Mouse (Mus musculus): ENCODE results near the gene Nid1.
"Not testable (repeated sequence)": the region's sequence is repeated elsewhere in the genome, so short reads cannot be mapped to it uniquely, and the experiment has no call there.

Nid1 gene

DNA sequence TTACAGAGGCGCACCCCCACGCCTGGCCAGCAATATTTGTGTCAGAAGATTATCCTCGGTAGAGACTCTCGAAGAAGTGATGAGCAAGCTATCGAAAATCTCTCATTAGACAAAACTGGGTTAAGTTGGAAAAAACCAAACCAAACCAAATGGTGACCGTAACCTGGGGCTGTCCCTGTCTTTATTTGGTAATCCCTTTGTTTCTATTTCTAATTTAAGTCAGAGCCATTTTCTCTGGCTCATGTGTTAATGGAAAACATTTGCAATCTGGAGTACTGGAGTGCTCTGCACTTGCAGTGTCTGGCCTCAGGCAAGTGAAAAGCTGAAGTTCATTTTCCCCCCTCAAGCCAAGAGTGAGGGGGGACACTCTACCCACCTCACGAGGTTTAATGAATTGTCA lies 16.9 kb downstream of the Nid1 start:
- CTCF ChIA-PET: not testable (repeated sequence)

DNA sequence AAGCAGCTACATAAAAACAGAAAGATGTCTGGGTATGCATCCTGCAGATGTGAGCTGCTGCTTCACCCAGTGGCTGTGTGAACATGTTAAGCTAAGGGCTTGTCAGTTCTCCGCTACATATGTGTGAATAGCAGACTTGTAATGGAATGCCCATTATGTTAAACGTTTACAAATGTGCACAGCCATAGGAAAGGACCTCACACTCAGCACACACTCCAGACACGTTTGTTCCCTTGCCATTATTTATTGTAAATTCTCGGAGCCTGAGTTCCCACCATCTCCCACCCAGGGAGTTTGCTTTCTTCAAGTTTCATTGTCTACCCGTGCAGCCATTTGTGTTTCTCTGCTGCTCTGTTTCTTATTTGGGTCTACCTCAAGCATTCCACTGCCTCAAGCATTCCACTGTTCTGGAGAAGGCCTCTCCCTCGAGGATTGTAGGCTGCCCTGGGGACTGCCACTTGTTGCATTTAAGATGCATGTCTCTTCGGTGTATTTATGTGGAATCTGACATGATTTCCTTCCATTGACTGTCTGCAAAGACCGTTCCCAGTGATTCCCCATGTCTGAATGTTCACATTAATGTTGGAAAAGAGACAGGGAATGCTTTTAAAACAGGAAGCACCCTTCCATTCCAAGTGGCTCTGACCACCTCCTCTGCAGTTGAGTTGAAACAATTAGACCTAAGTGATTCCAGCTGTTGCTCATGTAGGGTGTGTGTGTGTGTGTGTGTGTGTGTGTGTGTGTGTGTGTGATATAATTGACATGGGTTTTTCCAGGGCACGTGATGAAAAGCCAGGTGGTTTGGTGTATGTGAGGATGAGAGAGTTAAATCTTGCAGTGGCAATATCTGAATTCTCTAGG lies 18.5 kb downstream of the Nid1 start:
- CTCF ChIA-PET: not testable (repeated sequence)

DNA sequence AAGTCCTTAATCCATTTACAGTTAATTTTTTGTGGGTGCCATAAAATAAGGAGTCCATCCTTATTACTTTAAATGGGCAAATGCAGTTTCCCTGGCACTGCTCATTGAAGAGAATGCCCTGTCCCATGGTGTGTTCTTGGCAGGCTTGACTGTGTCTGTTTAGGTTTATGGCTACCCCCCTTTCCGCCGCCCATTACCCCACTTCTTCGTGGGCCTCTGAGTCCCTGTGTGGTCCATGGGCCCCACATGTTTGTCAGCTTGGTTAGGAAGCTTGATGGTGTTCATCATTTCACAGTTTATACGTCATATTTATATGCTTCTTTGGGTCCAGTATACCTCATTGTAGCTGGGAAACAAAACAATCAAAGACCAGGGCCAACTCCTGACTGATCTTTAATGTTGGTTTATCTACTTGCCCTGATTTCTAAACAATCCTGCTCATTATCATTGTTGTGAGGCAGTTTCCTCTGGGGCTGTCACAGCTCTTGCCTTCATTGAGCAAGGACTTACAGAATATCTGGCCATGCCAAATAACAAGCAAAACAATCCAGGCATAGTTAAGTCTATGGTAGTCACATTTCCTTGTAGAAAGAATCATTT lies 20.9 kb downstream of the Nid1 start:
- CTCF ChIA-PET: no interaction called here

DNA sequence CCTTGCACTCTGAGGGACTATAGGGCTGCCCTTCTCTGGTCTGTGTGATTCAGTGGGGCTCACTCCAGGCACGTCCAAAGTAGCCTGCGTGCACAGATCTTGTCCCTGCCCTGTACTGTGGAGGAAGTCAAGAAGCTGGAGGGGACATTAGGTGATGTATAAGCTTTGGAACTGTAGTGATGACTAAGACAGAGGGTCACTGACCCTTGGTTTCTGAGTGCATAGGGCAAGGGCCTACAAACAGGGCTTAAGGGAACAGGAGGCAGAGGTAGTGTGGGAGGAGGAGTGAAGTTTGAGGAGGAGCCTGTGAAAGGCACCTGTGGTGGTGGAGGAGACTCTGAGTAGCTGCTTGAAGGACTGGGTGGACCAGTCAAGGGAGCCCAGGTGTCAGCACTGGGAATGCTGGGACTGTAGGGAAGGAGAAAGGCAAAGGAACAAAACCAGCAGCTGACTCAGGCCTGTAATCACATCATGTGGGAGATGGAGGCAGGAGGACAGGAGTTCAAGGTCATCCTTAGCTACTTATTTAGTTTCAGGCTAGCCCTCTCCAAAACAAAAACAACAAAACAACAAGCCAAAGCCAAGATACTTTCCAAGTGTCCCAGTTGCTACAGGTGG lies 23.3 kb downstream of the Nid1 start:
- CTCF ChIA-PET: no interaction called here

DNA sequence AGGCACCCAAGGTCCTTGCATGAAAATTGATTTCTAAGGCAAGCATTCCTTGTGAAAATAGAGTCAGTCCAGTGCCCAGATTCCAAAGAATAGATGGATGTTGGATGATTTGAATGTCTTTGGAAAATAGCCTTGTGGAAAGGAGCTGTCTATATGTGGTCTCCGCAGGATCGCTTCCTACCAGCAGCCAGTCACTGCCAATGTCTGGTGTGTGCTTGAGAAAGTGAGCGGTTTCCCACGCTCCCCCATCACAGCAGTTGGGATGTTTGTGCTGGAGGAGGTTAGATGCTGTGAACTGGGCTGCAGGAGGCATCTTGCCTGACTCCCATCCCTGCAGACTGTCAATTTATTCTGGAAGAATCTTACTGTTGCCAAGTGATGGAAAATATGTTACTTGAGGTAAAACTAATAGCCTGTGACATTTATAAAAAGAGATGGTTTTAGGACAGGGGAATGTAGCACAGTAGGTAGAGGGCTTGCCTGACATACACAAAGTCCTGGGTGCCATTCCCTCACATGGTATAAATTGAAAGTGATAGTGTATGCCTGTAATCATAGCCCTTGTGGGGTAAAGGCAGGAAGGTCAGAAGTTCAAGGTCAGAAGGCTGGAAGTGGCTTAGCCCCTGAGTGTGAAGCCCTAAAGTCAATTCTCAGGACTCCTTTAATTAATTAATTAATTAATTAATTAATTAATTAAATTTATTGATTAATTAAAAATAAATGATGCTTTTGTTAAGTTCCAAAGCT lies 24.3 kb downstream of the Nid1 start:
- CTCF ChIA-PET: no interaction called here

DNA sequence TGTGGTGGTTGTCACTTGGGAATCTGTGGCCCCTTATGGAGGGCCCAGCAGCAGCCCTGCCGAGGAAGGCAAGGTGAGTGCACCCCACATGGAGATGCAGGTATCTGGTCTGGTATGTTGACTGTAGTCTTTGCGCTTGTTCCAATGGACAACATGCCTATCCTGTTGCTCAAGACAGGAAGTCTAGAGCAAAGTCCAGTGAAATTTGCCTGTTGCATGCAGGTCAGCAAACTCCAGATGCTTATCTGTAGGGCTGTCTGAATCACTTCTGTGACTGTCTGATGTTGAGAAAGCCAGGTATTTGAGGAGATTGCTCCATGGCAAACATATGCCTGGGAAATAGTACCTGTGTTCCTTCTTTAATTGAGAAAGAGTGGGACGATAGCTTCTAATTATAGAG lies 26.6 kb downstream of the Nid1 start:
- CTCF ChIA-PET: no interaction called here

DNA sequence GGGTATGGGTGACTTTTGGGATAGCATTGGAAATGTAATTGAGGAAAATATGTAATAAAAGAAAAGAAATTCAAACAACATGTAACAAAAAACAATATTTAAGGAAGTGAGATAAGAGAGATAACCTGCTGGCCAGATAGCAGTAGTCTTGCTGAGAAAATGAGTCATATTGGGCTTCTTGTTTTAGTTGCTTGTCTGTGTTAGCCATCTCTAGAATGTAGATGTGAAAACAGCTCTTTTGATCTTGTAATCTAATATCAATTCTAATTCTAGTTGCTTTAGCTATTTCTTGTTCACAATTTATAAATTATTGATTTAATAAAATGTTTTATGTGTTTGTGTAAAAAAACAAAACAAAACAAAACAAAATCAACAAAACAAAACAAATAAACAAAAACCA lies 29.9 kb downstream of the Nid1 start:
- CTCF ChIA-PET: not testable (repeated sequence)

DNA sequence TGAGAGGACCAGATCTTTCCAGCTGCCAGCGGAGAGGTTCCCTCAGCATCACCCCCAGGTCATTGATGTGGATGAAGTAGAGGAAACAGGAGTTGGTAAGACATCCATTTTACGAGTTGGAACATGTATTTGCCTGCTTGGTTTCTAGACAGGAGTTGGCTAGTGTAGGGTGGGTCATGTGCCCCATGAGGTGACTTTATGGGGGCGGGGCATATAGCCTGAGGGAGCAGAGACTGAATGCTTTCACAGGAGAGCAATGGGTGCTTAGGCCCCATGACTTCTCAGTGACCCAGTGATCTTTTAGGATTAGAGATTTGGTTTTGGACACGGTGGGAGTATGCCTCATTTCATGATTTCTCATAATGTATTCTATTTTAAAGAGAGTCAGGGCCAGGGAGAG lies 31.2 kb downstream of the Nid1 start:
- CTCF ChIA-PET: no interaction called here

DNA sequence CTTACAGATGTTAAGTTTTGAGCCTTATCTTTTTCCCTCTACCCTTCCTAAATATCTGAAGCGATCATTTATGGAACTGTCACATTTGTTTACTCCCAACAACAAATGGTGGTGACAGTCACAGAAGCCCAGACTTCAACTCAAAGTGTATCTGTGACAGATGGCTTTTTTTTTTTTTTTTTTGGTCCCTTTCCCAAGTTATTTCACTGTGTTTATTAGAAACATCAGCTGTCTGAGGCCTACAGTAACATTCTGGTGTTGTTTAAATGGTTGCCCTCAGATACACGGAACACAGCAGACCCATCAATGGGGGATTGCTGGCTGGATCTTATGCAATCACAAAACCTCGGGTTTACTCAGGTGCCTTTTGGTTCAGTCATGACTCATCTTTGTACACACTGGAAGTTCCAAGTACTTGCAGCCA lies 34.0 kb downstream of the Nid1 start:
- CTCF ChIA-PET: no interaction called here

DNA sequence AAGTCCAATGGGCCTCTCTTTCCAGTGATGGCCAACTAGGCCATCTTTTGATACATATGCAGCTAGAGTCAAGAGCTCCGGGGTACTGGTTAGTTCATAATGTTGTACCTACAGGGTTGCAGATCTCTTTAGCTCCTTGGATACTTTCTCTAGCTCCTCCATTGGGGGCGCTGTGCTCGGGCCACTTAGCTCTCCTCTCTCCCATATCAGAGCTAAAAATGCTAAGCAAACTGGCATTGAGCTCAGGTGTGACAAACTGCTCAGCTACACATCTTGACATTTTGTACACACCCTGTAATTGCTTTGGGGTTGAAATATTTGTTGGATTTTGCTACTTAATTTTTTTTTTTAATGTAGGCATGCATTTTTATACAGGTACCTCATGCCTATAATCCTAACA lies 37.1 kb downstream of the Nid1 start:
- CTCF ChIA-PET: not testable (repeated sequence)

DNA sequence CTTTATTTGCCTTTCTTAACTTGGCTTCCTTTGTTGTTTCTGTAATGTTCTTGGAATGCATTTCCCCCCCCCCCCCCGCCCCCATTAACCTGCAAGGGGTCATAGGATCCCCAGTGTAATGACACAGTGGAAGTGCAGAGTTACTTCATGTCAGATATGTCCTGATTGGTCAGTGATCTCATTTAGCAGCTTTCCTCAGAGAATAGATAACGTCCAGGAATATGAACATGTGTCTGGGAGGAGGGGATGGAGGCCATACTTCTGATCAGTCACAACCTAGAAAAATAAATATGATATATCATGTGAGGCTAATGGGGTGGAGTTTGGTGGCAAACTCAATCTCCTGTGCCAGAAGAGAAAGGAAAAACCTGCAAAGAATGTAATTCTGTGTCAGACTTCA lies 37.6 kb downstream of the Nid1 start:
- CTCF ChIA-PET: no interaction called here

DNA sequence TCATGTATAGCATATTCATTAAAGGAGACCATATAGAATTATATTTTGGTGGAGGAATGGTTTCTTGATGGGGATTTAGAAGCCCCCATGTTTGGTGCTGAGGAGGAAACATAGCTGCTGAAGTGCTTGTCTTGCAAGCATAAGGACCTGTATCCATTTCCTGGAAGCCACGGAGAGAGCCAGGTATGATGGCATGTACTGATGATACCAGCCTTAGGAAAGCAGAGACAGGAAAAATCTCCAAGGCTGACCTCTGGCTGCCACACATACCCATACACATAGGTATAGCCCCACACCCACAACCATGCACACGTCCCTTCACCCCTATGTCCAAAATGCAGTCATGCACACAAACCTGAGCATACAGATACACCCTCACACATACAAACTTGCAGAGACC lies 39.2 kb downstream of the Nid1 start:
- CTCF ChIA-PET: no interaction called here

DNA sequence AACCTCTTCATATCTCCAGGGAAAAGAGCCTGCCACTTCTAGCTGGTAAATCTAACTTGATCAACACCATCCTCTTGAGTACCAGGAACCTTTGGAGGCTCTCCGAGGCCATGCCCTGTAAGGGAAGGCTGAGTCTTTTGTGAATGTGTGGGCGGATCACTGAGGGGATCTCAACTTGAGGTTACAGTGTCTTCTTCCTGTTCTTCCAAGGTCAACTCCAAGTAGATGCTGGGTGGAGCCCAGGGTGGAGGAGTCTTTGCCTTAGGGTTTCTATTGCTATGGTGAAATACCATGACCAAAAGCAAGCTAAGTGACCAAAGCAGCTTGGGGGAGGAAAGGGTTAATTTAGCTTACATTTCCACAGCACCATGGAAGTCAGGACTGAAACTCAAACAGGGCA lies 39.7 kb downstream of the Nid1 start:
- CTCF ChIA-PET: no interaction called here

DNA sequence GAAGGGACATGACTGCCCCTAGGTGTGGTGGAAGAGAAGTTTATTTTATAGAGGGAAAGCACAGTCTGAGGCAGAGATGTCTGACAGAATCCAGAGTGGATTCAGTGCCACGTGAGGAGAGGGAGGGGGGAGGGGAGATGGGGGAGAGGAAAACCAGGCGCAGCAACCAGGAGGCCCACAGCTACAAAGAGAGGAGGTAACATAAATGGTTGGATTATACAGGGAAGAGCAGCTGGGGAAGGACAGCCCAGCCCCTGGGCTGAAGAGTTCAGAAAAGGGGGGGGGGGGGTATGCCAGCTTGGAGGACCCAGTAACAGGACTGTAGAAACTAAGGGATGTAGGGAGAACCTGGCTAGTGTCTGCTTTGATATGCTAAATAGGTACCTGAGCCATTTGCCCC lies 42.6 kb downstream of the Nid1 start:
- CTCF ChIA-PET: no interaction called here

DNA sequence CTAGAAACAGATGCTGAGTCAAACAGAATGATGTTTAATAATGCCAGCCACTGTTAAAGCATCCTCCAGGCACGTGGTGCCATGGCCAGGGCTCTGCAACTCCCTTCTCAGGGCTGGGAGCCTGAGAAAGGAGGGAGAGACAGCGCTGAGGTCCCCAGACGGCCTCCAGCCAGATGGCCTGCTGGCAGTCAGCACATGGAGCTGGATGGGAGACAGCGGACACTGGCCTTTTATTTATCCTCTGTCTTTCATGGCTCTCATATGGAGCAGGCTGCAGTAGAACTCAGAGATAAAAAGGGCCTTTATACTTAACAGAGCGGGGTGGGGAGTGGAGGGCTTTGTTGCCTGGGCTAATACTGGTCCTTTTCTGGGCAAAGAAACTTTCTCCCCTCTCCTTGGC lies 43.7 kb downstream of the Nid1 start:
- CTCF ChIA-PET: no interaction called here

DNA sequence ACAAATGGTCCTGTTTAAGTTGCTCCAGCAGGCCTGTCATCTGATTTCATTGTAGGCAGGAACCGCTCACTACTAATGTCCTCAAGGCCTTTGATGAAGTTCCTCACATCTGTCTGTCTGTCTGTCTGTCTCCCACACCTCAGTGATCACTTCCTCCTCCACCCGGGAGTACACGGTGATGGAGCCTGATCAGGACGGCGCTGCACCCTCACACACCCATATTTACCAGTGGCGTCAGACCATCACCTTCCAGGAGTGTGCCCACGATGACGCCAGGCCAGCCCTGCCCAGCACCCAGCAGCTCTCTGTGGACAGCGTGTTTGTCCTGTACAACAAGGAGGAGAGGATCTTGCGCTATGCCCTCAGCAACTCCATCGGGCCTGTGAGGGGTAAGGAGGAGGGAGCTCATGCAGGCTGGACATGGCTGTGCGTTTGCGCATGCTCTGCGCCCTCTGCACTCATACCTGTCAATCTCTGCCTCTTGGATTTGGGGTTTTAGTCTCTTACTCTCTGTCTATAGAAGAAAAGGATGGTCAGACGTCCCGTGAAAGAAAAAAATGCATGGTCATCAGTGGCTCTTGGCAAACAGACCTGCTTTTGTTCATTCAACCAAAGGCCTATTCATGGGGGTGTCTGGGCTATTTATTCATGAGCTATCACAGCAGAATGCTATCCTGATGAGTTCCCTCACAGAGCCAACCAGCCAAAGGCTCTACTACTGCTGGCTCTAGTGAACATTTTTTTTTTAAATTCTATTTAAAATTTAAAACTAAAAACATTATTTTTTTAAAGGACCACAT lies 44.7 kb downstream of the Nid1 start:
- CTCF ChIA-PET: no interaction called here

DNA sequence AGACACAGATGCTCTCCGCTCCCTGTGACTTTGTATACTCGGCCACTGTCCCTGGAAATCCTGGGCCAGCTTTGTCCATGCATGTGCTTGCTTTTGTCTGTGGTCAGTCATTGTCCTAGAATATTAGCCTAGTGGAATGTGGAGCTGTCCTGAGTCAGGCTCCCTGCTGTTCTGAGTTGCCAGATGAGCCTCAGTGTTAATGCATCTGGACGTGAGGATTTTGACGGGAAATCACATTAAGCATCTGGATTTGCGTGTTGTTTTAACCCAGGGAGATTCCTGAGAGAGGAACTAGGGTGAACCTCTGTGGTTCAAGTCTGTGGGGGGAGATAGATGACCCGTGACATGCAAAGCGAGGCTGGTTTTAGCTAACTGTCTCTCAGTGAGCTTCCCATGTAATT lies 47.0 kb downstream of the Nid1 start:
- CTCF ChIA-PET: no interaction called here

DNA sequence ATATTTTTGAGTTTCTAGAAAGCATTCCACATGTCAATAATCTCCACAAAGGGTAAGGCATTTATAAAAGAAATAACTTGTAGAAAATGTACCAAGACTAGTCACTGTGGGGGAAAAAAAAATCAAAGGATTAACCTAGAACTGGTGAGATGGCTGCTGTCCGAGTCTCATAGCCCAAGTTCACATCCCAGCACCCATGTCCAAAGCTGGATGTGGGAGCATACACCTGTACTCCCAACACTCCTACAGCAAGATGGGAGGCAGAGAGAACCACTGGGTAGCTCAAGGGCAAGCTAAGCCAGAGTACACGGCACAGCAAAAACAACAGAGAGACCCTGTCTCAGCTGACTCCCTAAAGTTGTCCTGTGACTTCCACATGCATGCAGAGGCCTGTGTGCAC lies 47.5 kb downstream of the Nid1 start:
- CTCF ChIA-PET: no interaction called here

DNA sequence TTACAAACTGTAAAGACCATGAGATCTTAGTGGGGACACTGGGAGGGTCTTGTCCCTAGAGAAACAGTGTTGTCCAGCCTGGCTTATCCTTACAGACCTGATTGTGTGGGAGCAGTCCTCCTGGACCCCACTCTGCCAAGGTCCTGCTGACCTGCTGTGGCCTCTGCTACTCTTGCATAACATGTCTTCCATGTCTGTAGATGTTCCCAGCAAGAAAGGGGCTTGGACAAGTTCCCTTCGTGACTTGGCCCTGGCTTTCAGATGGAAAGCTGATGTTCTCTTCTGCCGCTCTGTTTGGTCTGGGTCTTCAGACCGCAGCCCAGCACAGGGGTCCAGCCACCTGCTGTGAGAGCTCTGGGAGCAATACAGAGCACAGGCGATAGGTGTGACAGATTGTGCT lies 48.3 kb downstream of the Nid1 start:
- CTCF ChIA-PET: no interaction called here

DNA sequence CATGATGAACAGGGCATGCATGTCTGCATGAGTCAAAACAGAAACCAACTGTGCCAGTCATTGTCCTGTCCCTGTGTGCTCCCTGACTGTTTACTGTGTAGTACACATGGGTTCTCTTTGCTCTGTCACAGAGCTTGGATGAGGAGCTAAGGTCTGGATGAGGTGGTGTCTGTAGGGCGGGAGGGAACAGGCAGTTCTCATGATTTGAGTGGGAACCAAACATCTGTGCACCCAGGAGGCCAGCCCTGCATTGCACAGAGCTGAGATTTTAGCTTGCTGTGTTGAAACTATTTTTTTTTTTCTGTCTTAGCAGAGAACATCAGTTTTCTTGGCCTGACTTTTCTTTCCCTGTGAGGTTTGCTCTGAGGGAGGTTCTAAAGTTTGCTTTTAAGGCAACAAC lies 50.5 kb downstream of the Nid1 start:
- CTCF ChIA-PET: no interaction called here

DNA sequence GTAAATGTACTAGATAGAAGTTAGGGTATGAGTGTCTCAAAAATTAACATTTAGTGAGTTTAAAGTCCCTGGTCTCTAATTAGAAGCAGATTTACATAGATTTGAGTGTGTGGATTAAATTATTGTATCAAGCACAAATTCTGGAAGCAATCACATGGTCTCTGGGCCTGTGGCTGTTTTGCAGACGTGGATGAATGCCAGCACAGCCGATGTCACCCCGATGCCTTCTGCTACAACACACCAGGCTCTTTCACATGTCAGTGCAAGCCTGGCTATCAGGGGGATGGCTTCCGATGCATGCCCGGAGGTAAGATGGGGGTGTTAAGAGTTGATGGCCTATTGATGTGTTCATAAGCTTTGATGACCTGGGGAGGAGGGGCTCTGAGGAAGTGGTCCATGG lies 52.5 kb downstream of the Nid1 start:
- CTCF ChIA-PET: interaction anchor here (0.6 to 0.8 kb wide), 2 partner anchors 27 to 155 kb away, joined by 3 to 5 read pairs; no protein-coding TSS in a partner anchor

DNA sequence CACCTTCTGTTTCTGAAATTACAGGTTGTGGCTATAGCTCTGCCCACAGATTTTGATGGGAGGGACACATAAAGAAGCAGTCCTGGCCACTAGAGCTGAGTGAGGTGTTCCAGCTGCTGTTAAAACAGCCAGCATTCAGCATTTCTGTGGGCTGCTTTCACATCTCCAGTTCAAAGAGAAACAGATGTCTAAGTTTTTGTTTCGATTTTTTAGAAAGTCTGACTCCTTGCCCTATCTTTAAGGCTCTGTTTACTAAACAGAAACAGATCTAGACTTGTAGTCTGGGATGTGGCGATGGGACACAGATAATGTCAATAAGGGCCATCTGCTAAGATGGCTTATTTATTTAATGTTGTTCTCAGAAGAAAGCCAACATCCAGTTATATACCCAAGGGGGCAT lies 54.8 kb downstream of the Nid1 start:
- CTCF ChIA-PET: interaction anchor here (0.5 kb wide), 1 partner anchor 489 kb away, joined by 3 read pairs; no protein-coding TSS in a partner anchor
